Mouse (Mus musculus) heart, postnatal 36 days (tissue): Measurements from ENCODE around the gene Phlda3. TPM values are rescaled to one million over a fixed set of nuclear protein-coding genes. Genes with fewer than 3 reads are reported as not detected.

Experiments used
- DNase-seq, 2 experiments: peaks; one replicate each; pipeline ENCODE4 v3.0.0; 2021 to 2022
- intact Hi-C: fragments of 180-260 bp; cut with DNase I; formaldehyde crosslinking; loops from one replicate; pipeline ENCODE4 v1.15.1; 2025
- total RNA-seq, 2 experiments: library from RNA; stranded (reverse); gene quantifications; 2 replicates each; pipeline ENCODE4 v1.2.3; 2021

Gene Phlda3
- total RNA-seq, 2 experiments from 2014 or later = 9.7 to 13.3 TPM

DNA sequence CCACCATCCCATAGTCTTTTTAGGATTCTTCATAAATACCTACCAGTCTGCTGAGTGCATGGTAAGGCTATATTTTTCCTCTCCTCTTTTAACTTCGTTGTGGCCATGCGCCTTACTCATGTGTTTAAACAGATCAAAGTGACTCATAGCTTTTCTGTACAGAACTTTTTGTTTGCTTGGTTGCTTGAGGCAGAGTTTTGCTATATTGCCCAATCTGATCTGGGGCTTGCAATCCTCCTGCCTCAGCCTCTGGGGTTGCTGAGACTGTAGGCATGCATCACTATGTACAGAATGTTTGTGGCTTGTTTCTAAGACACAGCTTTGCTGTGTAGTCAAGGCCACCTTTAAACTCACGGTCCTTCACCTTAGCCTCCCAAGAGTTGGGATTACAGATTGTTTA, 10.0 kb upstream of the Phlda3 start:
- intact Hi-C loops = no loop called here
- DNase-seq = no peak

DNA sequence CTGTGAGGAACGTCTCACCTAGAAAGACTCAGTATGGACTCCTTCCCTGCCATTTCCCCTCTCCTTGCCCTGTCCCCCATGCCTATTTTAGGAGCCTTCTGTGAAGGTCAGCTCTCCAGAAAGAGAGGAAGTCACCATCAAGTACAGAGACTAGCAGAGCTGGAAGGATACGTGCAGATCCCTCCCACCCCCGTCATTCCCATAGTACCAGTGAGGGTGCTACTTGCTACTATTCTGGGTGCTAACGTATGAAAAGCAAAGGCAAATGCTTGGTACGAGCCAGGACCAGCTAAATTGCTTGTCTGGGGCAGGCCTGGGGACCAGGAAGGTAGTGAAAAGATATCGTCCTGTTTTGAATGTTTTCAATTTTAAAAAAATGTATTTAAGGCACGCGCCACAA, 8.6 kb upstream of the Phlda3 start:
- no peak for DNase-seq
- intact Hi-C loops = no loop called here

DNA sequence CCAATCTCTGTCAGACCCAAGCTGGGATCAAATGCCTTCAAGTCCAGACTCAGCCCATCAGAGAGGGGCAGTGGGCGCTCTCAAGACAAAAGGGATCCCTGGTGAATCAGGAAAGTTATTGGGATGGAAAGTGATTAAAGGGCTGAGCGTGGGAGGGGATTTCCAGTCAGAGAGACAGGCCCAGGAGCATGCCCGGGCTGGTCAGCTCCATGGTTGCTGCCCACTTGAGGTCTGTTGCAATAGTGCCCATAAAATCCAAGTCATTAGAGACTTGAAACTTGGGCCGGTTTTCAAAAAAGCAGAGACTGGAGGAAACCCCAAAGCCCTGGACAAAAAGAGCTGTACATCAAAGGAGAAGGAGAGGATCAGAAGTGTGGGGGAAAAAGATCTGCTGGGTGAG, 6.2 kb upstream of the Phlda3 start:
- intact Hi-C loops = no loop called here
- no peak for DNase-seq

DNA sequence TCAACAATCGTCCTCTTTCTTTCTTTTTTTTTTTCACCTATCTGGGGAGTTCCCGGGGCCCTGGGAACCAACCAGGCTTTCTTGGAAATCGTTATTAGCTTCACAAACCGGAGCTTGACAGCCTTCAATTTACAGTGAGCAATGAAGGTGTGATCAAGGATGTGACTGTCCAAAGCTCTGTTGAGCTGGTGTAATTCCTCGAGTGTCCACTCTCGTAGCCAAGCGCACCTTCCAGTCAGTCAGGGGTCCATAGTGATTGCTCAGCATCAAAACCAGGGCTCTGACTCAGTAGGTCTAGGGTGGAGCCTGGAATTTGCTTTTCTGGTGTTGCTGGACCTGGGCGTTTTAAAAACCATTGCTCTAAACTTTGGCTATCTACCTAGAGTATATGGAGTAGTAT, 5.7 kb upstream of the Phlda3 start:
- intact Hi-C loops = no loop called here
- DNase-seq = no peak

DNA sequence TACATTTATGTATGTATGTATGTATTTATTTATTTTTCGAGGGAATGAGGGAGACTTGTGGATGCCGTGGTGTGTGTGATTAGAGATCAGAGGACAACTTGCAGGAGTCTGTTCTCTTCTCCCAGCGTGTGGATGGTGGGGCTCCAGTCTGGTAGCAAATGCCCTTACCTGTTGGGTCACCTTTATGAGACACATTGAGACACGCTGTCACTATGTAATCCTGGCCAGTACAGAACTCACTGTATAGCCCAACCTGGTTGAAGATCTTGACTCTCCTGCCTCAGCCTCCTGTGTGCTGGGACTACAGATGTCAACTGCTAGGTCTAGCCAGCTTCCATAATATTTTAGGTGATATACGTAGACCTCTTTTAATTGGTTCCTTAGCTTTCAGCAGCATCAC, 4.2 kb upstream of the Phlda3 start:
- no peak for DNase-seq
- intact Hi-C loops = no loop called here

DNA sequence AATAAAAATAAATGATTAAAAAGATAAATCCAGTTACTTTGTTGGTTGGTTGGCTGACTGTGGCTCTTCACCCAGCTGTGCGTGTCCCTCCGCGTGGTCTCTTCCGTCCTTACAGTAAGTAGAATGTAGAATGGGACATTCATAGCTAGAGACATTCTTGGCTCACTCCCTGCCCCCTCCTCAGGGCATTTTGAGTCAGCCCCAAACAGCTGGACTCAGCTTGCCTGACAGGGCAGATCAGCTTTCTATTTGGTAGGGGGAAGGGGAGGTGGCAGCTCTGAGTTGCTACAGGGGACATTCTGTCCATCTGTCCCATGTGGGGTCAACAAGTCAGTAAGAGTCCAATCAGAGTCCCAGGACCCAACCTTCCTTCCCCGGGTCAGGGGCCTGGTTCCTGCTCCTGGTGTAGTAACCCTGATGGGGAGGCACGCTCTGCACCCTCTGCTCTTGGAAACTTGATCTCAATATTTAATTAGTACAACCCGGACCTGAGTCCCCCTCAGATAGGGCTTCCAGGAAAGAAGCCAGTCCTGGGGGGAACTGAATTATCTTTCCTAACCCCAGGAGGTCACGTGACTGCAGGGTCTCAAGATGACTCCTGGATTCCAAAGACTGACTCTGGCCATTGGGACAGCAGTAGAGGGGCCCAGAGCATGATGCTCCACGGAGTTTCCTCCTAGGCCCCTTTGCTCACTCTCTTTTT, 2.3 kb upstream of the Phlda3 start:
- intact Hi-C loops = no loop called here
- DNase-seq = no peak

DNA sequence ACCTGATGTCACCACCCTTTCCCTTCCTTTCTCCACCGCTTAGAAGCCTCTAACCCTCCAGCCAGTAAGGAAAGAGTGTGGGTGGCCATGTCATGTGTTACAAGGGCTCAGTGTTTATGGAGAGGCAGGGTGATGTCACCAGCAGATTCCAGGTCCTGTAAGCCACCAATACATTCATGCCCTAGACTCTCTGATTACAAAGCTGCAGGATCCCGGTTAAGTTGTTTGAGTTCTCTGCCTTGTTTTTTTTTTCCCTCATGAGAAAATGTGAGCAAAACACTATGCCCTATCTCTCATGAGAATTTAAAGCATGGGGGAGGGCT, 1.8 kb upstream of the Phlda3 start:
- DNase-seq = no peak
- intact Hi-C loops = no loop called here

DNA sequence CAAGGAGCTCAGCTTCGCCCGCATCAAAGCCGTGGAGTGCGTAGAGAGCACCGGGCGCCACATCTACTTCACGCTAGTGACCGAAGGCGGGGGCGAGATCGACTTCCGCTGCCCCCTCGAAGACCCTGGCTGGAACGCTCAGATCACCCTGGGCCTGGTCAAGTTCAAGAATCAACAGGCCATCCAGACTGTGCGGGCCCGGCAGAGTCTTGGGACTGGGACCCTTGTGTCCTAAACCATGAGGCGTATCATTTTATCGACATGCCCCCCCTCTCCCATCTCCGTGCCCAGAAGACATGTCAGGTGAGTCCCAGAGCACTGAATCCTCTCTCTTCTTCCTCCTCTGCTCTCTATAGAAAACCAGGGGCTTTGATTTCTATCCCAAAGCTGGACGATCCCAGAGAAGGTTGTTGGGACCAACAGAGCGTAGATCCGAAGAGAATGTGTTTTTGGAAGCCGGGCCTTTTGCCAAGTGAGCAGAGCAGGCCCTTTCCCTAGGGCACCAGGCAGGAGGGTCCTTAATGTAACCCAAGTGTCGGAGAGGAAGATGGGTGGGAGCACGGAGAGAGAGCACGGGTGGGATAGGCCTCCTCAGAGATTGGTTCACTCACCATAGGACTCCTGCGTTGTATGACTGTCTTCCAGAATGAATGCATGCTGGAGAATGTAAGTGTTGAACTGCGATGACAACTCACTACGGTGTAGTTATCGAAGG, 830 bp downstream of the Phlda3 start:
- no peak for DNase-seq
- intact Hi-C loops = loop anchor here (1.0 to 2.0 kb wide), 2 partner anchors 13 to 14 kb away; no protein-coding TSS in a partner anchor

DNA sequence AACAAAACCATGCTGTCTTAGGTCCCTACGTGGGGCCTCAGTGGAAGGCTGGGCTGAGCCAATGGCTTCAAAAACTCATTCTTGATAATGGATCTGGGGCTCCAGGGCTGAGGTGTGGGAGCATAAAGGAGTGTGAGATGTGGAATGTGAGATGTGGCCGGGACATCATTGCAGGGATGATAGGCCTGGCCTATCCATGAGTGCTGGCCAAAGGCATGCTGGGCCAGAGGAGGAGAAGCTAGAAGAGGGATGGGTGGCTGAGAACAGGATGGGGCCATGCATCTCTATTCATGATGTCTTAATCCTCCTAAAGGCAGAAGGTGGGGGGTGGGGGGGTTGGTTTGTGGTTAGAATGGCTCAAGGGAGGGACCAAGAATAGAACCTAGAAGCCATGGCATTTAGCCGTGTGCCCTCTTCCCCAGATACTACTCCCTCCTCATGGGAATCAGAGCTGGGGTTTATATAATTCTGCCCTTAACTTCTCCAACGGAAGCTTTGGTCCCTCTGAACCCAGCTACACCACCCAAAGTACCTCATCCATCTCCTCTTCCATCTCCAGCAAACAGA, 1.5 kb downstream of the Phlda3 start:
- intact Hi-C loops = loop anchor here (2.0 kb wide), 1 partner anchor 13 kb away; no protein-coding TSS in a partner anchor
- DNase-seq = no peak

DNA sequence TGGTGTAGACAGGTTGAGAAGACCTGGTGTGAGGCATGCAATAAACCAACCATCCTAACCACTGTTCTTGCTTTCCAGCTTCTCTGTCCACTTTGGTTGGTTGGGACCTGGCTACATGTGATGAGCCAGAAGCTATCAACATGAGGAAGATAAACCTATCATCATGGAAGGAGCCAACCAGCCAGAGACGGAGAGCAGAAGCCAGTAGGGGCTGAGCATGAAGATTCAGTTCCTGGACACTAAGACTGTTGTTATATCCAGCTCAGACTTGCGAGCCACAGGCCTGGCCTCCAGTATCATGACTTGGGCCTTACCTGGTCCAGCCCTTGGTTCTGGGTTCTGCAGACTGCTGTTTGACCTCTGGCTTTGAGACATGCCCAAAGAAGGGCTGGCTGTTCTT, 2.5 kb downstream of the Phlda3 start:
- intact Hi-C loops = no loop called here

DNA sequence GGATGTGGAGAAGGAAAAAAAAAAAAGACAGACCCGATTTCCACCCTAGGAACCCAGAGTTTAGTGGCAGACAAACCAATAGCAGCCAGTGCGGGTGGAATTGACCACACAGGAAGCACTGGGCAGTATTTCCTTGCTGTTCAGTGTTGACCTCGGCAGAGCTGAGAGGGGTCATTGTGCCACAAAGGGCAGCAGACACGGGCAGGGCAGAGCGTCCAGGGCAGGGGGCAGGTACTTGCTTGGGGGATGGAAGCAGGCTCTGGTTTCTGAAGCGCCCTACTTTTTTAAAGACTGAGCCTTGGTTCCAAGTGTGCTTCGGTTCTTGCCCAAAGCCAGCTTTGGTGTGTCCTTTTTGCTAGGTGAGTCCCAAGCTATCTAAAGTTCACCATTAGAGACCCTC, 4.3 kb downstream of the Phlda3 start:
- no peak for DNase-seq
- intact Hi-C loops = no loop called here

More for the DNA sequence above, 2.5 kb downstream of the Phlda3 start:
- DNase-seq = no peak

DNA sequence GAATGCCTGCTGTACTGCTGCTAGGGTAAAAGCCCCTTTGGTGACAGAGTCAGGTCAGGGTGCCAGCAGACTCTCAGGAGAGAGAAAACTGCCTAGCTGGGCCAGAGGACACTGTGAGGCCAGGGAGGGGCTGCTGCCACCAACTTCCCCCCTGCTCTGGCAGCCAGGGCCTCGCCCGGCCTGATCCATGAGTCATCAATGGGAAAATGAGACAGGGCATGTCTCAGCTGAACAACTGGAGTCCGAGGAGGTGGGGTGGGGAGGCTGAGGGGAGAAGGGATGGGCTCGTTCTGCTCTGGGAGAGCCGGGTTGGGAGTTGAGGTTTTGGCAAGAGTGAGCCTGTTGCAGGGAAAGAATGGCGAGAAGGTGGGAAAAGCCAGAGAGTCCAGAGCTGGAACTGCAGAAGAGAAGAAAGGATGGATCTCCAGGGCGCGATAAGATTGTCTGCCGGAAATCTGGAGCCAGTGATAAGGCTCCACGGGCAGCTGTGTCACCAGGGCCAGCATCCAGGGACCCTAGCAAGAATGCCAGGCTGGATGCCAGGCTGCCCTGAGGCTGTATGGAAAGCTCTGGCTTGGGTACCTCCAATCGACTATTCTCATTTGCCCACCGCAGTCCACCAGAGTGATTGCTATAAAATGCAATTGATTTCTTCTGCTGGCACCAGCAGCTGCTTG, 5.1 kb downstream of the Phlda3 start:
- intact Hi-C loops = no loop called here
- DNase-seq = peak in 1 of 2 experiments; percentile 47

DNA sequence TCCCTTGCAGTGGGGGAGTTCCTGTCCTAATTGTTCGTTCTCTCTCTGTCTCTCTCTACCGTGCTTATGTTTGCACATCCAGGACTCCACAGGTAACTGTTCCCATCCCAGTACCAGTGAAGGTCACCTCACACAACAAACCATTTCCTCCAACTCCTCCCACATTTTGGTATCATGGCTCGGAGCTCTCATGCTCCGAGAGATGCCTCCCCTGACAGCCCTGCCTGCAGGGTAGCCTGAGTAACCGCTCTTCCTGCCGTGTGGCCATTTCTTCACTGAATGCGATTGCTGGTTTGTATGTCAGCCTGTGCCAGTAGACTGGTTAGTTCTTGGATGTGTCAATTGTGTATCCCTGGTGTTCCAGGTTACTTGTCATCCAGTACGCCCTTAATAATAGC, 5.7 kb downstream of the Phlda3 start:
- intact Hi-C loops = no loop called here
- no peak for DNase-seq

DNA sequence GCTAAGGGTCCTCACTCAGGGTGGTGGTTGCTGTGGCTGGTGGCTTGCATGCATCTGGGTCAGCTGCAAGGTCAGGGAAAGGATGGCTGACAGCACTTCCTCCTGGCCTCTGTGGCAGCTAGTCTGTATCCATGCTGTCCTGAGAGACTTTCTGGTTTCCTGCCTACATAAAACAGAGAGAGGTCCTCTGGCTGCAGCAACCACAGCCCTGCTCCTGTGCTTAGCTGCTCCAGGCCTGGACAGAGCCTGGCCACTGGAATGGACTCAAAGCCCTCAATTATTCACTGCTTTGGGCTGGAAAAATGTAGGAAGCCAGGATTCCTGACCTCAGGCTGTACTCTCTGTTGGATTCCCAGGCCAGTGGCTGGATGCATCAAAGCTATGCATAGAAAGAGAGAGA, 10.7 kb downstream of the Phlda3 start:
- intact Hi-C loops = no loop called here
- no peak for DNase-seq

DNA sequence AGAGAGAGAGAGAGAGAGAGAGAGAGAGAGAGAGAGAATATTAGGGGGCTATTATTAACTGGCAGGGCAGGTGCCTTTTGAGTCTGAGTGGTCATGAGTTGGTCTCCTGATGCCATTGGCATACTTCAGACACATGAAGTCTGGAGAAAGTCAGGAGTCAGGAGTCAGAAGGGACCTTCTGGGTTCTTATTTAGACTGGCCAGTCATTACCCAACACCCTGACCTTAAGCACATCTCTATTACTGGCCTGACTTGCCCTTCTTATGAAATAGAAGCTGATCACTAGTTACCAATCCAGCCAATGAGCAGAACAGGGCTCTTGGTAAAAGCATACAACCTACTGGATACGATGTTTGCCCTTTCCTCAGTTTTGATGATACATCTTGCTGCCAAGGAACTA, 11.1 kb downstream of the Phlda3 start:
- intact Hi-C loops = no loop called here
- DNase-seq = no peak

DNA sequence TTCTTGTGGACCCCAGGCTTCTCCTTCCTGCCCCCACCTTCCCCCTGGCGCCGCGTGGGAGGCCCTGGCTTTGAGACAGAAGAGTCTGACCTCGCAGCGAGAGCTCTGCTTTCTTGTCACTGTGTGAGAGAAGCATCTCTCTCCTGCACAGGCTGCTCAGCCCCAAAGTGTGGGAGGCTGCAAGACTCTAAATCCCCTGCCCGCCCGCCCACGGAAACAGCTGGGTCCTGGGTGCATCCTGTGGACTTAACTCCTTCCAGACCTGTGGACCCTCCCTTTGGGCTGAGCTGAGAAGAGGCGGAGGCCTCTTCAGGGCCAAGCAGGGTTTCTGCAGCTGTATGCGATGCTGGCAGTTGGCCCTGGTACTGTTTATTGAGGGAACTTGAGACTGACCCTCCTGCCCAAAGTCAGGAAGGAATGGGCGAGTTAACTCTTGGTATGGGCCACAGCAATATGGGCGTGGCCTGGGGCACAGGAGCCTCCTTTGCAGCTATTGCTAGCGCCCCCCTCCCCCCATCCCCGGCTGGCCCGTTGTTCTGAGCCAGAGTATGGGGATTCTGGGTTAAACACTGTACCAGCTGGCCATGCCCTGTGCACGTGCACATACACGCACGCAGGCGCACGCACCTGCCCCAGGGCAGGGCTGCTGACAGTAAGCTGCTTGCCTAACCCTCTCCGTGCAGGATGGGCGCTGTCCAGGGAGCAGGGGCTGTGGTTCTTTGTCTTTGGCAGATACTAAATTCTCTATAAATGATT, 13.0 kb downstream of the Phlda3 start, which contains the start of gene Tnni1:
Tnni1 (plus strand) TSS at position 655 of the 756 bp plus-strand sequence.
- no peak for DNase-seq
- intact Hi-C loops = no loop called here

DNA sequence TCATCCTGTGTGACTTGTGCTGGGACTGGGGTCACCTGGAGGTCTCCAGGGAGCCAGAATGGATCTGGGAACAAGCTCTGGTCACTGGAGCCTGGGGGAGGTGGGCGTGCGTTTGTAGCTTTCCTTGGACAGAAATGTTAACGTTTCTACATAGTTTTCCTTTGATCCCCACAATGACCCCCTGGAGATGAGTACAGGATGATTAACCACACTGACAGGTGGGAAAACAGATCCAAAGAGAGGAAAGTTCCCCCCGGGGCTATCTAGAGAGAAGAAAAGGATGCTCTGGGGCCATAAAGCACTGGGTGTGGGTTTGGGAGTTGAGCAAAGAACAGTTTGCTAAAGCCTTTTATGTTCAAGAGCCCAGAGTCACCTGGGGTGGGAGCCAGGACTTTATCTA, 14.7 kb downstream of the Phlda3 start:
- DNase-seq = no peak
- intact Hi-C loops = loop anchor here (1.0 to 2.0 kb wide), 3 partner anchors 14 to 61 kb away; partner anchors contain the start of gene Phlda3

DNA sequence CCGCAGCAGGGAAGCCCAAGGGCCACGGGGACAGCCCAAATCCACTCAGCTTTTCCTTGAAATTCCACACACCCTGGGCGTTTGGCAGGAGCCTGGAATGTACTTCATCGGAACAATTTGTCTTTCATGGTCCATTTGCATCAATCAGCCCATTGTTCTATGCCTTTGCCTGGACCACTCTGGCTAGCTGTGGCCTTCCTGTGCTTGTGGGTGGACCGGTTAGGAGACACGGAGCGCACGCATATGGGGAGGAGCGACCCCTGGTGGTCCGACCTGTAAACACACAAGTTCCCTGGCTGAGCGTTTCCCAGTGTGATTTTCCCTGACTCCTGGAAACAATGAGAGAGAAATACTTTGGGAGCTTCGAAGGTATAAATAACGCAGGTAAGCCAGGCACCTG, 15.3 kb downstream of the Phlda3 start:
- DNase-seq = peak; percentile 83 to 85
- intact Hi-C loops = loop anchor here (1.0 to 2.0 kb wide), 3 partner anchors 14 to 62 kb away; partner anchors contain the start of gene Phlda3

DNA sequence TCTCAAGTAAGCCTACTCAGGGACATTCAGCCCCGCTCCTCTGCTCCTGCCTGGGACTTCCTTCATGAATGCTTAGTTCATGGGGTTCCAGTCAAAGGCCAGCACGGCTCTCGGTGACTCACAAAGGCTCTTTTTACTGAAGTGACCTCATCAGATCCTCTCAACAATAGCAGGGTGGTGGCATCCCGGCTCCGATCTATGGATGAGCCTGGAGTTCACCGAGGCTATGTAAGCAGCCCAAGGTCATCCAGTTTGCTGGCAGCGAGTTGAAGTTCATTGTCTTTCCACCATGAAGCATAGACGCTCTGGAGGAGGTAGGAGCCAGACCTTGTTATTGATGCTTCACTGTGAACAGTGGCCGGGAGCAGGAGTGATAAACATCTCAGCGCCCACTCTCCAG, 16.9 kb downstream of the Phlda3 start:
- no peak for DNase-seq
- intact Hi-C loops = no loop called here

DNA sequence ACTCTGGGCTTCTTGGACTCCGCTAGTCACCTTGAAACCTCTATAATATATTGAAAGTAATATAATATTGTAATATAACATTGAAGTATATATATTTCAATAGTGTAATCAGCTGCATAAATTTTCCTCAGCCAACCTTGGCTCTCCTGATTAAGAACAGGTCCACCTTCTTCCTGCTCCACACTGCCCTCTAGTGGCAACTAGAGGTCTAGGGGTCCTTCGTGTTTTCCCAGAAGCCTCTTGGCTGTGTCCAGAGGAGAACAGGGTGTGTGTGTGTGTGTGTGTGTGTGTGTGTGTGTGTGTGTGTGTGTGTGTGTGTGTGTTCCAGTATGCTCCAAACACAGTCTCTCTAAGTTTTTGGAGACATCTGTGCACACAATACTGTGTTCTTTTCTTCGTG, 21.9 kb downstream of the Phlda3 start:
- DNase-seq = peak; percentile 69 to 80
- intact Hi-C loops = no loop called here

DNA sequence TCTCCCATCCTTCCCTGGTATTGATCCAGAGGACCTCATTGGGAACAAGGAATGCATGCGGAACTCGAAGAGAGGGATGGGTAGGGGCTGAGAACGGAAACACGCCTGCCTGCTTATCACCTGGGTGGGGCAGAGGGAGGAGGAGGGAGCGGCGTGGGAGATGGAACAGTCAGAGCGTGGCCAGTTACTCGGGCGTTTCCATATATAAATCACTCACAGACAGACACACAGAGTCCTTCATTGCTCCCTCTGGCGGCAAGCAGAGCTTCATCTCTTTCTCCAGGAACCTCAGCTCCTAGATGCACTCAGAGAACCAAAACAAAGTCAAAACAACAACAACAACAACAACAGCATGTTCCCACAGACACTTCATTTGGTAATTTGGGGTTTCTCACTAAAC, 22.8 kb downstream of the Phlda3 start:
- intact Hi-C loops = no loop called here
- peak in 1 of 2 experiments; percentile 36 for DNase-seq
